Mouse (Mus musculus) cerebral cortex, adult 2 months (tissue): ENCODE data around the gene Actr3b.

ENCODE experiments used
- WGBS: fragments of 180-500 bp; shearing (Covaris S2); methylation state at CpG from one replicate; pipeline ENCODE4 v1.1.7; 2018; 5-methylcytosine and 5-hydroxymethylcytosine counted together

Actr3b gene

DNA sequence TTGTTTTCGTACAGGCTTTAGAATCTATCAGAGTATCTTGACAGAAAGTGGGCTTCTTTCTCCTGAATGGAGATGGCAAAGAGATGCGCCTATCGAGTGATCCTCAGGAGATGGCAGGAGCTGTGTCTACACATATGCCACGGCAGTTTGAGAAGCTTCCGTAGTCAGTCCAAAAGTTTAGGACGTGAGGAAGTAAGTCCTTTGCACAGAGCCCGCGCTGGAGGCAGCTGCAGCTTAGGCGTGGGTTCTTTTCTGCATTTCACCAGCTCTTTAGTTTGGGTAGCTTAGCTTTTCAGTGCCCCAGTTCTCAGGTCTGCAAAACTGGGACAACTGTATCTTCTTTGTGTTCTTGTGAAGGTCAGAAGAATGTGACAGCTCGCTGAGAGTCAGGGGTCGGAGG lies 38.0 kb downstream of the Actr3b start:
- 47% methylated on average over 11 of the region's 11 CpGs for WGBS

DNA sequence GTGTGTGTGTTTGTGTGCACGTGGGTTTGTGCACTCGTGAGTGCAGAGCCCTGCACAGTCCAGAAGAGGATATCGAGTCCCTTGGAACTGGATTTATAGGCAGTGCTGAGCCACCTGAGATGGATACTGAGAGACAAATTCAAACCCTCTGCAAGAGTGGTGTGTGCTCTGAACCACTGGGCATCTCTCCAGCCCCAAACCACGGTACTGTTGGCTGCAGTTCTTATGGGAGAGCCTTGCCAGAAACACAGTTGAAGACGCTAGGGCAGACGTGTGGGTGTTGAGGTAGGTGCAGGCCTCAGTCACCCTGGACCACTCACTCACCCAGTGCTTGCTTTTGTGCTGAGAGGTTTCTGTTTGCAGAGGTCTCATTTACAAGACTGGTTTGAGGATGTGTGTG lies 41.1 kb downstream of the Actr3b start:
- 33% methylated on average over 6 of the region's 6 CpGs for WGBS

DNA sequence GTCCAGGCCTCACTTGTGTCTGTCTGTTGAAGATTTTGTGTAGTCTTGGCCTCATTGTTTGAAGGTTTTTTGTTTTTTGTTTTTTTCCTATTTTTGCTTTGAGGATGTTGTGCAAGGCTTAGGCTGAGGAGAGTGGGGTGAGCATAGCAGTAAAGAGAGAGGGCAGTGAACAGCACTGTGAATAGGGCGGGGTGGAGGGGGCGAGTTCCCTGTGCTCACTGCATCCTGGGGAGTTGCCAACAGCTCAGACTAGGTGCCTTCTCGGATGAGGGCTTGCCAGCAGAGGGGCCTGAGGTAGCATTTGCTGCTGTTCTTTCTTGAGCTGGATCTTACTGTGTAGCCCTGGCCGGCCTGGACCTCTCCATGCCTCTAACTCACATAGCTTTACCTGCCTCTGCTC lies 41.9 kb downstream of the Actr3b start:
- 45% methylated on average over 4 of the region's 4 CpGs for WGBS

DNA sequence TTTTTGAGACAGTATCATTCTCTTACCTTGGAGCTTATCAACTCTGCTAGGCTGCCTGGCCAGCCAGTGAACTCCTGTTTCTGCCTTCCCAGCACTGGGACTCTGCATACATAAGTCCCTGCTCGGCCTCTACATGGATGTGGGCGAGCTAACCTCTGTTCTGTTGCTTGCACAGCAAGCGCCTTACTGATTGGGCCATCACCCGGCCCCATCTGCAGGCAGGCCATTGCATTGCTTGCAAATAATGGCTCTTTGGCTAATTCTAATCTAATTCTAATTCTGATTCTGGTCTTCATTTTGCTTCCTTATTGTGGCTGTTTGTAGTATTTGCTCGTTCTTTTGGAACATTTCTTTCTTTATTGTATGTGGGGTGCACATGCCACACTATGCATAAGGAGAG lies 44.8 kb downstream of the Actr3b start:
- WGBS = 80% methylated on average over 5 of the region's 5 CpGs

DNA sequence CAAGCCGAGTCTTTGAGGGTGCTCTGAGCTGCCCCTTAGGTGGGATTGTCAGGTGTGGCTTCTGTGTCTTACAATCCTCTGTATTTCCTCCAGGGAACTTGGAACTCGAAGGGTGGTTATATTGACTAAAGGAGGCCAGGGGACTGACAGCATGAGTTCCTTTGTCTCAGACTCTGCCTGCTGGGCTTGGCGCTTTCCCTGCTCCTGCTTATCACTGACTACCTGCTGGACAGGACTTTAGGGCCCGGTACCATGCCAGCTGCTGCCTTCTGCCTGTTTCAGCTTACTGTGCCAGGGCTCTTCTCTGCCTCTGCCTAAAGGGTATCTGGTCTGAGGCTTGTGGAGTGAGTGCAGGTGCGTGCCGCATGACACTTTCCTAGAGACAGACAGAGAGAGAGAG lies 53.1 kb downstream of the Actr3b start:
- WGBS = 55% methylated on average over 6 of the region's 6 CpGs

DNA sequence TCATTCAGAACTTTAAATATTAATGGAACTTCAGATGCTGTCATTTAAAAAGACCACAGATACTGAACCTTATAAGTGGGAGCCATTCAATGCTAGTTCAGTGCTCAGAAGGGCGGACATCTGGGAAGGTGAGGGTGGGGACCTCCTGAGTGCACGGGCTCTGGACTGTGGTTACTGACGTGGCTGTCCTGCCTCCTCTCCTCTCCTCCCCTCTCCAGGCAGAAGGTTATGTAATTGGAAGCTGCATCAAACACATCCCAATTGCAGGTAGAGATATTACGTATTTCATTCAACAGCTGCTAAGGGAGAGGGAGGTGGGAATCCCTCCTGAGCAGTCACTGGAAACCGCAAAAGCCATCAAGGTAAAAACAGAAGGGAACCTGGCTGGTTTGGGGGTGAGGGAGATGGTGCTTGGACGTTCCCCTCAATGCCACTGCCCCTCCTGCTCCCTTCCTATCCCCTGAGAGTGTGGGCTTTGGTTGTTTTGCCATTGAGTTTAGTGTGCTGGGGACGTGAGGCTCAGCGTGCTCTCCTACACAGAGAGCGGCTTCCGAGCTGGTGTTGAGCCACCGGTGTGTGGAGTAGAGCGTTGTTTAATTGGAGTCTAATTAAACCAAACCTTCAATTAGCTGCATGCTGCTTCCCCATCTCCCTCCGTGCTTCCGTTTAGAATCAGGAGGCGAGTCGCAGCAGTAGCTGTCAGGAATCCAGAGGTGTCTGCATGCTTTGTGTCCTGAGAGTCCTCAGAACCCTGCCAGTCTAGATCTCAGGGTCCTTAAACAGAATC lies 69.7 kb downstream of the Actr3b start:
- 45% methylated on average over 16 of the region's 16 CpGs for WGBS

DNA sequence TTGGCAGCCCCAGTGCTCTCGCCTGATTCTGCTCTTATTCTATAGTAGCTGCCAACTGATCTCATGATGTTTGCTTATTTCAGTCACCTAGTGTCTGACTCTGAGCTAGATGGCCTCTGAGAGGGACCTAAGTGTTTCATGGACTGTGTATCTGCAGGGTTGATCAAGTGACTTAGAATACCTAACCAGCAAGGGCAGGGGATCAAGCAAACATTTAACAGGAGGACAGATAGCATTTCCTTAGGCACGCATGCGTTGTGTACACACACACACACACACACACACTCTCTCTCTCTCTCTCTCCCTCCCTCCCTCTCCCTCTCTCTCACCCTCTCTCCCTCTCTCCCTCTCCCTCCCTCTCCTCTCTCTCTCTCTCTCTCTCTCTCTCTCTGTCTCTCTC lies 71.0 kb downstream of the Actr3b start:
- 60% methylated on average over 3 of the region's 3 CpGs for WGBS

DNA sequence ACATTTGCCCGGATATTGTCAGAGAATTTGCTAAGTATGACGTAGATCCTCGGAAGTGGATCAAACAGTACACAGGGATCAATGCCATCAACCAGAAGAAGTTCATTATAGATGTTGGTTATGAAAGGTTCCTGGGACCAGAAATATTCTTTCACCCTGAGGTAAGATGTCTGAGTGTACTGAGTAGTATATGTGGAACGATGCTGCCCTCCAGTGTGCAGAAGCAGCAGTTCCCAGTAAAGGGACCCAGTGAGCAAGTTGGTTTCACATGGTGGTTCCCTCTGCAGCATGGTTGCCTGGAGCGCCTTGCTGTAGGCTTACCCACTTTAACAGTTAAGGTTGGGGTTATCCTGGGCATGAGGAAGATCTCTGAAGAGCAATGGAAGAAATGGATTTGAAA lies 71.8 kb downstream of the Actr3b start:
- 42% methylated on average over 5 of the region's 5 CpGs for WGBS

DNA sequence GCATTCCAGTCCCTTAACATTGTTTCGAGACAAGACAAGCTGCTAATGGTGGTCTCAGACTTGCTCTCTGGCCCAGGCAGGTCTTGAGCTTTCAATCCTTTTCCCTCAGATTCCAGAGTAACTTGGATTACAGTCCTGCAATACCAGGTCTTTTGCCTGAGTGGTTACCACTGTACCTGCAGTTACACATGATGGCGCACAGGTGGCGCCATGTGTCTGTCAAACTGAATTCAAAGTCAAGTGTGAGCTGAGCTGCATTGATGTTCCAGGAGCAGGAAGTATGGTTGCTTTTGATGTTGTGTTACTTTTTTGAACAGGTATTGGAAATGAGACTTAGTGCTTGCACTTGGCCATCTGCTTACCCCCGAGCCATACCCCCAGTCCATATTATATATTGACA lies 79.6 kb downstream of the Actr3b start:
- WGBS = 32% methylated on average over 4 of the region's 4 CpGs

DNA sequence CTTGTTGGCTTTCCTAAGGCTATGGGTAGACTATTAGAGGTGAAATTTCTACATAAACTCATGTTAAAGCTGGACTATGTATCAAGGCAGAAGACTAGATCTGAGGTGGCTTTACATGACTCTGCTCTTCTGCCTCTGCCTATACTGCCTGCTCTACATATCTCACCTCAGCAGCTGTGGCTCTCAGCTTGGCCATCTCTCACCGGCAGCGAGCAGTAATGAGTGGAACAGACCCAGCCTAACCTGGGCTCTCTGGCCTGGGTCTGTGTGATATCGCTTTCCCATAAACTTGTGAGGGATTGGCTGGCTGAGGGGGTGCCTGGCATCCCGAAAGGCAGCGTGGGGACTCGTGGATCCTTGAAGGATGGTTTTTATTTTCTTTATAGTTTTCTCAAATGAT lies 86.8 kb downstream of the Actr3b start:
- 86% methylated on average over 6 of the region's 6 CpGs for WGBS

DNA sequence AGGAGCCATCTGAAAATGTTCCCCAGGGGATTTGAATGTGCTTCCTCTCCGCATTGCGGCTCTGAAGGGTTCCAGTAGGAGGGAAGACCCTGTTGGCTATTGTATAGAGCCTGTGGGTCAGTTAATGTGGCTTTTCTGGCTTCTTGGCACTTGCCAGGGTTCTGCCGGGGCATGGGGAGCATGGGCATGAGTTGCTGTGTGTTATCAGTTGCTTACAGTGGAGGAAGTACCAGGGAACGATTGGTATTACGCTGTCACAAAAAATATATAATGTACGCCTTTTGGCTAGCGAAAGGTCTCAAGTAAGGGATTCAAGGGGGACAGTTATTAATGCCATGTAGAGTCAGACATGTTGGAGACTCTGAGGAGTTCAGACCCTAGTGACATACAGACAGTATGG lies 87.4 kb downstream of the Actr3b start:
- WGBS = 87% methylated on average over 7 of the region's 7 CpGs

DNA sequence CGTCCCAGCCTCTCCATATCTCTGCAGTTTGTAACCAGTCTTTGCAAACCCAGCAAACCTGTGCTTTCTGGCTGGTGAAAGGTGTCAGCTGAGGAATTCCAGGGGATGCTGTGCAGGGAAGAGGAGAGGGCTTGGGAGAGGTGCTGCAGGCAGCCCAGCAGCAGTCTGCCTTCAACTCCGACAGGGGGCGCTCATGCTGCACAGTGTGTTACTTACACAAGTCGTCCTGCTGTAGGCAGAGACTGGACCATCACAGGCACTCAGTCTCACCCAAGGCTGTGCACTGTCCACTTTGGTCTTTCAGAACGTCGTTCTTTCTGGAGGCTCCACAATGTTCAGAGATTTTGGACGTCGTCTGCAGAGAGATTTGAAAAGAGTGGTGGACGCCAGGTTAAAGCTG lies 88.3 kb downstream of the Actr3b start:
- whole genome bisulfite sequencing = 36% methylated on average over 9 of the region's 9 CpGs

DNA sequence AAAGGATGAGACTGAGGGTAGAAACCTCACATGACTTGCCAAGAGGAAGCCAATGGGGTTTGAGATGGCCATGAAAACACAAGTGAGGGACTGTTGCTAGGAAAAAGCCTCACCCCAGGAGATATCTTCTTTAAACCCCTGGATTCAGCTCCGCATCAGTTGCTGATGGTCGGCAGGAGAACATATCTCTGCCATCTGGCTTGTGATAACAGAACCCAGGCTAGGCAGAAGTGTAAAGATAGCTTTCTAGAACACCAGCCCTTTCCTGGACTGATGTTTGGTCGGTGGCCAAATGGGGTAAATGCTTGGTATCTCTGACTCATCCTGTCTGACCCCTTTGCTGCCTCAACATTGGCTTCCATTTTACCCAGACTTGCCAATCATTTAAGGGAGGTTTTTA lies 106.4 kb downstream of the Actr3b start:
- 83% methylated on average over 3 of the region's 3 CpGs for WGBS

DNA sequence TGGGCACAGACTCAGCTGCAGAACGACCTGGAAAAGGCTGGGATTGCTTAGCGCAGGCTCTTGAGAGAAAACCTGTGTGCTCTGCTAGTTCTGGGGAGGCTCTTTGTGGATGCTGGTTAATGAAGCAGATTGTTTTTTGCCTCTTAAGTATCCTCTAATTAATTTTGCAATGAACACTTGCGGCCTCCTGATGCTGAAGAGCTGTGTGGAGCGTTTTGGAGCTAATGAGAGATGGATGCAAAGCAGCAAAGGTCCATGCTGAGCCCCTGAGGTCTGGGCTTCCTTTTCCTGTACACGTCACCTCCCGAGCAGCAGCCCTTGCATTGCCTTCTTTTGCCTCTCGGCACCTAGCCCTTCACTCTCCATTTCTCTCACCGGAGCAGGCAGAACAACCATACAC lies 110.1 kb downstream of the Actr3b start:
- WGBS = 73% methylated on average over 8 of the region's 8 CpGs

DNA sequence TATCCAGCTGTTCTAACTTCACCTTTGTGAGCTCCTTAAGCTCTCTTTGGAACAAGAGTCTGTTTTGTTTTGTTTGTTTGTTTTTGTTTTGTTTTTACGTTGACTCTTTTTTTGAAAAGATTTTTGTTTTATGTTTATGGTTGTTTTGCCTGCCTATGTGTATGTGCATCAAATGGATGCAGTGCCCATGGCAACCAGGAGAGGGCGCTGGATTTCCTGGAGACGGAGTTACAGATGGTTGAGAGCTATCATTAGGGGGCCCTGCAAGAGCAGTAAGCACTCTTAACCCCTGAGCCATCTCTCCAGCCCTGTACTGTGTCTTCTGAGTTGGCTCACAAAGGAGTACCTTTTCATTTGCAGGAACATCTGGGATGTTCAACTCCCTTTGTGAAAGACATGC lies 110.8 kb downstream of the Actr3b start:
- 71% methylated on average over 3 of the region's 3 CpGs for WGBS

DNA sequence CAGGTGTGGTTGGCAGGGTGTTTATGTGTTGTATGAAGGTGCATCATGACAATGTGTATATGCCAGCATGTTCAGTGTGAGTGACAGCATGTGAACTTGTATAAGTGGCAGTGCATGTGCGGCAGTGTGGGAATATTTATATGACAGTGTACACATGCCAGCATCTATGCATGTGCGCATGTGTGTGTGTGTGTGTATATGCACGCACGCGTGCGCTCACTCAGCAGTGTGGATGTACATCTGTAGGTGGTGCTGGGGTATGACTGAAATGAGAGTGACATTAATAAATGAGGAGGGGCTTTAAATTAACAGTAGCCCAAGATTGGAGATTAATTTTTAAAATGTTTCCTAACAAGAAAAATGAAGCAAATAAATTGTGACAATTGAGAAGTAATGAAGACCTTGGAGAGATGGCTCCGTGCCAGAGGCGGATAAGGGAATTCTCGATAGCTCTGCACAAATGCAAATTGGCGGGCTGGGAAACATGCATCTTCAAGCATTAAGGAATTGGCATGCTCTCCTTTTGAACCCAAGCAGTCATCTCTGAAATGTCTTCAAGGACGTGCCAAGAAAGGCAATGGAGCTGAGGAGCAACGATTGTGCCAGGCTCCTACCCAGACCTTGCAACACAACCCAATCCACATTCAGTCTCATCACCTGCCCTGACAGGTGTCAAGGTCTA lies 111.7 kb downstream of the Actr3b start:
- 68% methylated on average over 12 of the region's 12 CpGs for WGBS

DNA sequence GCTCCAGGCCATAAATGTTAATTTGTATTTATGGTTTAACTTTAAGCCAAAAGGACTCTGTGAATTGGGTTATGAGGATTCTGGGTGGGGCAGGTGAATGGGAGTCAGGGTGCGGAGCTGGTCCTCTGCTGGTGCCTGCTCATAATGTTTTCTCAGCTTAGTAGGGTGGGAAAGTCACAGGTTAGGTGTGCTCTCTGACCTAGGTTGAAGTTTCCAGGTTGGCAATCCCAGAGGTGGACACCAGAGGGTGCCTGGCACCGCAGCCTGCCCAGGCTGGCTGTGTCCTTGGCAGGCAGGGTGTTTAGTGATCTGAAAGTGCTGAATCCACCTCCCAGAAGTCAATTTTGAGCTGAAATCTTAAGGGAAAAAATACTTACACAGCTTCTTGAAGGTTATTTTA lies 113.2 kb downstream of the Actr3b start:
- 76% methylated on average over 2 of the region's 2 CpGs for WGBS

DNA sequence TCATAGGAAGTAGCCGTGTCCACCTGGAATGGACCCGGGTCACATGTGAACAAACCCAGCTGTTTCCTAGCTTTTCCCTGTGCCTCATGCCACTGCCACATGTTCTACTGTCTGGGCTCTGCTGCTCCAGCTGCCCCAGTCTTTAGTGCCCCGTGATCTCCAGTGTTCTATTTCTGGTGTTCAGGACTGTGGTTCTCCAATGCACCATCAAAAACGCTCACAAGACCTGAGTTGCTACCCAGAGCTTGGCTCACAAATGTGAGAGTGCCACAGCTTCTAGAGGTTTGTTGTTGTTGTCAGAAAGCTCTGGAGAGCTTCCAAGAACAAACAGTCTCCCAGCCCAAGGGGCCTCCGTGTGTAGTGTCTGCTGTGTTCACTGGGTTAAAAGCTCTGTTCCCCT lies 117.5 kb downstream of the Actr3b start:
- WGBS = 72% methylated on average over 5 of the region's 5 CpGs

DNA sequence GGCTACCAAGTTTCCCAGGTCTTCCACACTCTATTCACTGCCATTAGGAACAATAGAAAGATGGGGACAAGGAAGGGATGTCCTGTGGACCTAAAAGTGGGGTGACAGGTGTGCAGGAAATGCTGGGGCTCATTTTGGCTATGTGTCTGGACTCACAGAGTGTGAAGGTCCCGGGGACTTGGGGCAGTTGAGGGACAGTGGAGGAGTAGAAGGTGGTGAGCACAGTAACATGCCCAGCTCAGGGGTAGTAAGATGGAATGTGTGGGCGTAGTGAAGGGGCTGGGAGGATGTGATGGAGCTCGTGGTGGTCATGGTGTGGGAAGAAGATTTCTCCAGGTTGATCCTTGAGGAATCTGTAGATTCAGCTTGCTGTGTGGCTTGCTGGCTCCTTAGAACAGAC lies 118.2 kb downstream of the Actr3b start:
- WGBS = 87% methylated on average over 3 of the region's 3 CpGs

DNA sequence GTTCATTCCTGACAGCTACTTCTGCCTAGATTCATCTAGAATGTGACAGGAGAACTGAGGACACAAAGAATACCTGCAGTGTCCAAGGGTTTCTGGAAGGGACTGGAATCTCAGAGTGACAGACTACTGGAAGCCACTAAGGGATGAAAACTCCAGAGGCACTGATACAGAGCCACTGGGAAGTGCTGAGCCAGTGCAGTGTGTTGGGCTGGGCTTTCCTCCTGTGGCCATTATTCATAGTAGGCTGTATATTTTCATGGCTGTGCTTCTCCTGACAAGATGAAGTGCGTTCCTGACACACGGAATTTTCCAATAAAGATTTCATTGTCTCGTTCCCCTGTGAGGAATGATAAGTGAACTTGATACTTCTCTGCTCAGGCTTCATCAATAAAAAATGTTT lies 126.9 kb downstream of the Actr3b start:
- WGBS = 93% methylated on average over 3 of the region's 3 CpGs

DNA sequence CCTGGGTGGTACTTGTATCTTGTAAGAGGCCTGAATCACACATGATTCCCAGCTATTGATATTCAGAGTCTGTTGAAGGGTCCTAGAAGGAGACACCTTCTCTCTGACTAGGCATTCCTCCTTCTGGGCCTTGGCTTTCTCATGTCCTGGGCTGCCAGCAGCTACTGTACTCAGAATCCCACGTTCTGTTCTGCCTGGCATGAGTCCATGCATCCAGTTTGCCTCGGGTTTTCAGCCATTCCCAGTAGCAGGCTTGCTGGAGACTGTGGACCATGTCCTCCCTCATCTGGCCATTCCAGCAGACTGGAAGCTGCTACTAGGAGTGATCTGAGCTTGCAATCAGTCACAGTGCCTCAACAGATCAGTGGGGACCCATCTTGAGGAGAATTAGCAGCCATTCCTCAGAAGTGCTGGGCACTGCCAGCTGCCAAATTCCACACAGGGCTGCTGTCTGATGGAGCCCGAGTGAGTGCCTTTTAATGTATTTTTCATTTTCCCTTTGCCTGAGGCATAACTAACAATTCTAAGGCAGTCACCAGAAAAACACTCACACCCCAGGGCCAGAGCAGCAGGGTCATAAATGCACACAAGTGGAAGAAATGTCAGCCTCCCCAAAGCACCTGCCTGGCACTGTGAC lies 130.1 kb downstream of the Actr3b start:
- 22% methylated on average over 3 of the region's 3 CpGs for WGBS

DNA sequence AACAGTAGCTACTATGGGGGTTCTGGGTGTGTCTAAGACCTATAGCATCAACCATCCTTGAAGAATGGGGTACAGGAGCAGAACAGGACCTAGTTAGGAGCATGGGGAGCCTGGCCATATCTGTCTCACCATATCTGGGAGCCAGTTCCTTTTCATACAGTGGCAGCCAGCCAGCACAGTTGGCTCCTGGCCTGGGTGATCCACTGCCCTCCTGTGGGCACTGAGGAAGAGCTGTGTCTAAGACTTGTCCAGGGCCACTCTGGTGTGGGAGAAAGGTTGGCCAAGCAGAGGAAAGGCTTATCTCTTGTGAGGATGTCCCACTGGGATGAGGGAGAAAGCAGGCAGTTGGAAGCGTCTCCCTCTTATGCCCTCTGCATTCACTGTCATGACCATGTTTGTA lies 131.5 kb downstream of the Actr3b start:
- WGBS = 91% methylated on average over 1 of the region's 1 CpGs
